Mouse (Mus musculus) cerebral cortex, adult 2 months (tissue): ENCODE data around the gene Gpr160.

Source experiments
- WGBS: fragments of 180-500 bp; shearing (Covaris S2); methylation state at CpG from one replicate; pipeline ENCODE4 v1.1.7; 2018; 5-methylcytosine and 5-hydroxymethylcytosine counted together

Gpr160 gene

GRCm38 (mm10) chr3:30899407-30899806, 43.7 kb downstream of the Gpr160 start:
- WGBS: 95% methylated on average over 8 of the region's 8 CpGs

- WGBS: 69% methylated on average over 1 of the region's 1 CpGs
Measured at GRCm38 (mm10) chr3:30904658-30905057, 48.9 kb downstream of the Gpr160 start.

- WGBS: 82% methylated on average over 4 of the region's 4 CpGs
Measured at GRCm38 (mm10) chr3:30917160-30917559, 61.4 kb downstream of the Gpr160 start.

GRCm38 (mm10) chr3:30927664-30928063, 71.9 kb downstream of the Gpr160 start:
- WGBS: 78% methylated on average over 3 of the region's 3 CpGs

- WGBS: 59% methylated on average over 3 of the region's 3 CpGs
Measured at GRCm38 (mm10) chr3:30929828-30930227, 74.1 kb downstream of the Gpr160 start.
